In the genomic region with DNA sequence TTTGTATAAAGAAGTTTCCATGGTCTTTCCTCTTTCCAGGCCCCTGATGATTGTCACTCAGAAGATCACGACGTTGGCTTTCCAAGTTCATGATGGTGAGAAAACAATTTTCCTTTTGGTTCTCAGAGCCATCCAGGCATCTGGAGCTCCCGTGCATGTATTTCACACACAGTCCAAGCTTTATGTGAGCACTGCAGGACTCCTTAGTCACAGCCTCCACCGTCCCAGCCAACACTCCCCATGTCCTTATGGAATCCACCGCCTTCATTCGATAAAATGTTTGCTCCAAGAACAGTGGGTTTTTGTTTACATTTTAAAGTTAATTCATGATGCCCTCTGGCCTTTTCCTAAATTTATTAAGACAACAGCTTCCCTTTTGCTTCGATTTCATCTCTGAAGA, we compare ENCODE assay signal across 24 mouse cellular contexts.
DNase-seq lines count a peak whose midpoint lies in the region; ATAC-seq and TF ChIP-seq lines count a peak whose summit lies in the region.
"Had no signal": no experiment of that assay in that cellular context is flagged by ENCODE, and none has a peak within 500 bp of the region (broad histone marks: within the 10 kb centered on the region; RNA-seq: fewer than 3 reads in every experiment).

No protein-coding gene starts in this region.

- peaks cover 25% of the 10 kb centered on the region; the same call in 1 of the 2 replicates for H3K4me1 ChIP-seq in kidney, embryonic 14.5 days (ENCODE audit: control insufficient read depth, insufficient read depth, low read length)
- peaks cover 26% of the 10 kb centered on the region for H3K4me1 ChIP-seq in kidney, embryonic 16.5 days (ENCODE audit: insufficient read depth, low read length)
- 0 out of 2 replicates have a peak, but pooled peaks cover 4% of the 10 kb centered on the region for H3K4me1 ChIP-seq in lung, embryonic 14.5 days (ENCODE audit: insufficient read depth)
- H3K4me1 ChIP-seq: forebrain, embryonic 13.5 days; forebrain, embryonic 15.5 days had no signal

- H3K36me3 ChIP-seq in kidney, embryonic 14.5 days (ENCODE audit: control insufficient read depth, insufficient read depth, low read length), result peaks cover 2% of the 10 kb centered on the region; the same call in 1 of the 2 replicates
- peaks cover 5% of the 10 kb centered on the region for H3K36me3 ChIP-seq in kidney, embryonic 16.5 days (ENCODE audit: insufficient read depth, low read length)
- H3K36me3 ChIP-seq in lung, embryonic 14.5 days (ENCODE audit: insufficient read depth), result peaks cover 2% of the 10 kb centered on the region; the same call in 1 of the 2 replicates
- H3K36me3 ChIP-seq: embryonic facial prominence, embryonic 12.5 days; forebrain, embryonic 15.5 days; G1E had no signal

- peak; percentile 59; the same call in 1 of the 2 replicates for ATAC-seq in kidney, embryonic 14.5 days (ENCODE audit: low FRiP score, low TSS enrichment)
- peak; percentile 69; the same call in 1 of the 2 replicates for ATAC-seq in kidney, embryonic 16.5 days (ENCODE audit: low FRiP score, low TSS enrichment)
- ATAC-seq in lung, embryonic 14.5 days (ENCODE audit: insufficient read depth), result no peak
- ATAC-seq: activated CD4-positive, CD25-positive, alpha-beta regulatory T cell, adult 4 months; CD4-positive, CD25-positive, alpha-beta regulatory T cell, adult 4 months; forebrain, embryonic 13.5 days; forebrain, embryonic 15.5 days; Patski had no signal

- DNase-seq in kidney, adult 18-20 months, result no peak
- DNase-seq in kidney, adult 9 months, result no peak
- DNase-seq in lung, embryonic 14.5 days, result peak; percentile 9
- no peak for DNase-seq in lung, postnatal 10 days
- DNase-seq: adrenal gland, adult 8-10 months; adrenal gland, postnatal 14 days; adrenal gland, postnatal 36 days; B cell, adult 2 months; cerebellum, adult 11-12 months; cerebellum, adult 2 months; cerebellum, adult 9-10 months; cerebellum, postnatal 10 days; cerebellum, postnatal 25 days had no signal

- TF ChIP-seq CTCF in lung, embryonic 14.5 days (IDR thresholded peaks at IDR 0.05; ENCODE audit: low read depth), result no peak

- no peak overlapping the region for H3K4me2 ChIP-seq in kidney, embryonic 14.5 days (replicated peaks; ENCODE audit: low read depth, low read length)
- no peak overlapping the region for H3K4me2 ChIP-seq in kidney, embryonic 16.5 days (replicated peaks; ENCODE audit: low read depth, low read length)
- H3K4me2 ChIP-seq in lung, embryonic 14.5 days, result no peak overlapping the region
- H3K4me2 ChIP-seq: embryonic facial prominence, embryonic 12.5 days; forebrain, embryonic 13.5 days; forebrain, embryonic 15.5 days had no signal

- H3K27ac ChIP-seq in kidney, embryonic 14.5 days (ENCODE audit: low read depth, low read length), result 0 out of 2 replicates have a peak overlapping the region, but pooled peaks have one; percentile 65
- 0 out of 2 replicates have a peak overlapping the region, but pooled peaks have one; percentile 13 for H3K27ac ChIP-seq in kidney, embryonic 16.5 days (ENCODE audit: low read length)
- H3K27ac ChIP-seq in lung, embryonic 14.5 days (ENCODE audit: low read depth), result no peak overlapping the region
- H3K27ac ChIP-seq: embryonic facial prominence, embryonic 12.5 days; forebrain, embryonic 13.5 days; forebrain, embryonic 15.5 days had no signal

- WGBS in kidney, embryonic 14.5 days, result 51% methylated on average over 7 of the region's 7 CpGs
- 48% methylated on average over 7 of the region's 7 CpGs for WGBS in kidney, embryonic 16.5 days
- WGBS in lung, embryonic 14.5 days, result 57% methylated on average over 7 of the region's 7 CpGs

- no peak overlapping the region for H3K9ac ChIP-seq in kidney, embryonic 14.5 days (ENCODE audit: low read depth, low read length)
- H3K9ac ChIP-seq in kidney, embryonic 16.5 days (replicated peaks; ENCODE audit: low read length), result no peak overlapping the region
- no peak overlapping the region for H3K9ac ChIP-seq in lung, embryonic 14.5 days
- H3K9ac ChIP-seq: embryonic facial prominence, embryonic 12.5 days; forebrain, embryonic 13.5 days; forebrain, embryonic 15.5 days had no signal

- no peaks in the 10 kb centered on the region for H3K9me3 ChIP-seq in kidney, embryonic 14.5 days (ENCODE audit: control insufficient read depth, low read length)
- no peaks in the 10 kb centered on the region for H3K9me3 ChIP-seq in kidney, embryonic 16.5 days (ENCODE audit: low read length)
- no peaks in the 10 kb centered on the region for H3K9me3 ChIP-seq in lung, embryonic 14.5 days (ENCODE audit: low read depth, low read length)
- H3K9me3 ChIP-seq: embryonic facial prominence, embryonic 10.5 days; embryonic facial prominence, embryonic 12.5 days; forebrain, embryonic 13.5 days; forebrain, embryonic 15.5 days; G1E had no signal

- H3K27me3 ChIP-seq in kidney, embryonic 14.5 days (ENCODE audit: control insufficient read depth, insufficient read depth, low read length), result no peaks in the 10 kb centered on the region
- no peaks in the 10 kb centered on the region for H3K27me3 ChIP-seq in kidney, embryonic 16.5 days (ENCODE audit: insufficient read depth, low read length)
- H3K27me3 ChIP-seq in lung, embryonic 14.5 days (ENCODE audit: insufficient read depth, low read length), result no peaks in the 10 kb centered on the region
- H3K27me3 ChIP-seq: CH12.LX; embryonic facial prominence, embryonic 12.5 days; forebrain, embryonic 13.5 days; forebrain, embryonic 15.5 days; Patski had no signal

- no peak overlapping the region for H3K4me3 ChIP-seq in kidney, embryonic 14.5 days (ENCODE audit: low read length)
- H3K4me3 ChIP-seq in kidney, embryonic 16.5 days (ENCODE audit: low read length), result no peak overlapping the region
- no peak overlapping the region for H3K4me3 ChIP-seq in lung, embryonic 14.5 days (ENCODE audit: low read depth, low read length)
- H3K4me3 ChIP-seq: embryonic facial prominence, embryonic 10.5 days; embryonic facial prominence, embryonic 12.5 days; forebrain, embryonic 13.5 days; forebrain, embryonic 15.5 days had no signal
